Mouse (Mus musculus): Measurements from ENCODE around the gene Igdcc3.

The Igdcc3 gene

DNA sequence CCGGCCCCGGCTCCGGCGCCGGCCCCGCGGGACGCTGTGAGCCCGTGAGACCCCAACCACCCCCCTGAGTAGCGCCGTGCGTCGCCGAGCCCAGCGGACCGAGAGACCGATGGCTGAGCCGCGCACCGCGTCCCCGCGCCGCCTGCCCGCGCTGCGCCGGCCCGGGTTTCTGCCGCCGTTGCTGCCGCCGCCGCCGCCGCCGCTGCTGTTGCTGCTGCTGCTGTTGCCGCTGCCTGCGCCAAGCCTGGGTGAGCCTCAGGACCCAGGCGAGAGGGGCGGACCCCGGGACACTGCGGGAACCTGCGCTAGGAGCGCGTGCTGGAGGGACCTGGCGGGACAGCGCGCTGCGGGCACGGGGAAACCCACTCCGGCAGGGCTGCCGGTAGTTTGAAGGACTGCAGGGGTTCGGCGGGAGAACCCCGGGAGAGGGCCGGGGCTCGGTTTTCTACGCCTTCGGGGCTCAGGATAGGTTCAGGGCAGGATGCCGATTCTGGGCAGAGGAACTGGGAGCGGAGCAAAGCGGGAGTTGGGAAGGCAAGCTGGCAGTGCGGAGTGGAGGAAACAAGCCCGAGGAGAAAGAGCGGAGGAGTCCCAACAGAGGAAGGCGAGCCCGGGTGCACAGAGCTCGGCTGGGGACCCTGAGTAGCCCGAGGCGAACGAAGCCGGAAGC lies 452 bp downstream of the Igdcc3 start:
- DNase-seq: peak; percentile 57

DNA sequence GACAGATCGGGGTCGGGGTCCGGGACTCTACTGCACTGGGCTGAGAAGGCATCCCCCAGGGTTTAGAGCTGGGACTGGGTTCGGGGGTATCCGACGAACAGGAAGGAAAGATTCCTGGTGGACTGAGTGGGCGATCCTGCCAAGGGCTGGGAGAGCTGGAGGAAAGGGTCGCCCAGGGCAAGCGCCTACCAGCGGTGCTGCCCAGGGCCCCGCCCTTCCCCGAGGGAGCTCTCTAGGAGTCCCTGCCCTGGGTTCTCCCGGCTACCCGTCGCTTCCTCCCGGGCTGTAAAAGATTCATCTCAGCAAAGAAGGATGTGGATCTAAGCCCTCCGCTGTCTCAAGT lies 958 bp downstream of the Igdcc3 start:
- no peak for DNase-seq

DNA sequence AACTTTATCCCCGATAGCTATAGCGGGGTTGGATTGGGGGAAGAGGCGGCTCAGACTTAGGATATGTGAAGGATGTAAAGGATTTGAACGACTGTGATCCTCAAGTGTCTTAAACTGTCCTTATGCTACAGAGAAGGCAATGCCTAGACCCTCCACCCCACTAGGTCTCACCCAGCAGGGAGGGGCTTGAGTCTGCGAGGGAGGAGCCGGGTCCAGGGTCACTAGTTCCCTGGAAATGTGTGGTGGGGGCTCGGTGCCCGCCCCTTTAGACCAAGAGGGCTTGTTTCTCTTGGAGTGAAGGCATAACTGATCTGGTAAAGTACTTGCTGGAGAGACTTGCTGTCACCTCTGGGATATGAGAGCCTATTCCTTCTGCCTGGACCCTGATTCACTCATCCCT lies 1.4 kb downstream of the Igdcc3 start:
- no peak for DNase-seq

DNA sequence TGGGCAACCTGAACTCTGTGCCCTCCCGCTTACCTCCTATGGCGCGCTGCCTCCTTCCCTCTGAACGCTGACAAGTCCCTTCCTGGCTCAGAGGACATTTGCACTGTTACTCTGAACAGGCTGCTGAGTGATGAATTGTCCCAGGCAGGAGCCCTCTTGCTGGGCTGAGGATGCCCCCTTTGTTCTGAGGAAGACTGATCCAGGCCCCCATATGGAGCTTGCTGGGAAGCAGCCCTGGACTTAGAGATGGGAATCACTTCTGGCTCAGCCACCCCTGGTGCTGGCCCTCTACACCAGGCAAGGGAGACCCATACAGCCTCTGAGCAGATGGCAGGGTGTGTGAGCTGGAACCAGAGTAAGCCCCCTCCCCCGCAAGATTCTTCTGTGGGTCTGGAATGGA lies 5.0 kb downstream of the Igdcc3 start:
- no peak for DNase-seq

DNA sequence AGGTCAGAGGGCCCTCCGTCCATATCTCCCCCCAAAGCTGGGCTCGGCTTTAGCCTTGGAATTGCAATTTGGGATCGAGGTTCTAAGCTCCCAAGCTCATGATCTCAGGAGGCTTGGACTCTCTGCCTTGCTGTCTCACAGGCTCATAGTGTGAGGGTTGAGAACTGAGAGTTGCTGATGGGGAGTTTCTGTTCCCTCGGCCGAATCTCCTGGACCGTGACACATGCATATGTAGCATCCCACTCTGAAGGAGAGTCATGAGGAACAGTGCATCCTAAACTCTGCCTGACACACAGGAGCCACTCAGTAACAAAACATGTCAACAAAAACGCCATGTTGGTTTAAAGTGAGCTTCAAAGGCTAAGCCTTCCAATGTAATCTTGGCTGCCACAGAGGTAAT lies 7.5 kb downstream of the Igdcc3 start:
- DNase-seq: no peak

DNA sequence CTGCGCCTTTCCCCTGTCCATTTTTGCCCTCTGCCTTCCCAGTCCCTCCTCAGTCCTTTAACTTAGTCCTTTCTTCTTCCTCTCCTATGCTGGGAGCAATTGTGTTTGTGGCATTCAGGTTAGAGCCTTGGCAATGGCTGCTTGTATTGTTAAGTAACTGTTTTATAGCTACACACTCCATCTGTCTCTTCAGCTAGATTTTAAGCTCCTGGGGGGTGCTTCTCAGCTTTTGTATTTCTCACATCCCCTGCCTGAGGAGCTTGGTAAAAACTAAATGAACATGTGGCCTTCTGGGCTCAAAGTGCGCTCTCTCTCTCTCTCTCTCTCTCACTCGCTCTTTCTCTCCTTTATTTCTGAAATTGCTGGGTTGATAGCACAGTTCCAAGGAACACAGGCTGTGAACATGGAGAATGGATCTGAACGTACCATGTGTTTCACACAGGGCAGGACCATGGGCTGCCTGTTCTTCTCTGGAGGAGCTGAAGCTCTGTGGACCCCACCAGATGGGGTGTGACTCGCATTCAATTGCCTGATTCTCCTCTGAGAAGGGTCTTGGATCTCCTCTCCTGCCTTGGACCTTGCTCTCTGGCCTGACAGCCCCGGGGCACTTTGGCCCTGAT lies 11.8 kb downstream of the Igdcc3 start:
- DNase-seq: no peak

DNA sequence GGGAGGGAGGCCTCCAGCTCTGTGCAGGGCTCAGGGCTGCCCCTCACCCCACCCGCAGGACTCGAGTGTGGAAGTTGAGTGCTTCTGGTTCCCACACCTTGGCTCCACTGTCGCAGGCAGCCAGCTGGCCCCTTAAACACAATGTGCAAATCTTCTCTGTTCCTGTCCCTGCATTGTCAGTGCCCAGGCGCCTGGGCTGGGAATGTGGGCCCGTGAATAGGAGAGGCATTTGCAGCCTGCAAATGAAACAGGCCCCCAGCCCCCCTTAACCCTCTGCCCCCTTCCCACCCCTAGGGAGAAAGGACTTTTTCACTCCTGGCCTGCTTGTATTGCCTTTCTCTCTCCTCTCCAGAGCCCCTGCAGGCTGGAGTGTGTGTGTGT lies 12.3 kb downstream of the Igdcc3 start:
- no peak for DNase-seq

DNA sequence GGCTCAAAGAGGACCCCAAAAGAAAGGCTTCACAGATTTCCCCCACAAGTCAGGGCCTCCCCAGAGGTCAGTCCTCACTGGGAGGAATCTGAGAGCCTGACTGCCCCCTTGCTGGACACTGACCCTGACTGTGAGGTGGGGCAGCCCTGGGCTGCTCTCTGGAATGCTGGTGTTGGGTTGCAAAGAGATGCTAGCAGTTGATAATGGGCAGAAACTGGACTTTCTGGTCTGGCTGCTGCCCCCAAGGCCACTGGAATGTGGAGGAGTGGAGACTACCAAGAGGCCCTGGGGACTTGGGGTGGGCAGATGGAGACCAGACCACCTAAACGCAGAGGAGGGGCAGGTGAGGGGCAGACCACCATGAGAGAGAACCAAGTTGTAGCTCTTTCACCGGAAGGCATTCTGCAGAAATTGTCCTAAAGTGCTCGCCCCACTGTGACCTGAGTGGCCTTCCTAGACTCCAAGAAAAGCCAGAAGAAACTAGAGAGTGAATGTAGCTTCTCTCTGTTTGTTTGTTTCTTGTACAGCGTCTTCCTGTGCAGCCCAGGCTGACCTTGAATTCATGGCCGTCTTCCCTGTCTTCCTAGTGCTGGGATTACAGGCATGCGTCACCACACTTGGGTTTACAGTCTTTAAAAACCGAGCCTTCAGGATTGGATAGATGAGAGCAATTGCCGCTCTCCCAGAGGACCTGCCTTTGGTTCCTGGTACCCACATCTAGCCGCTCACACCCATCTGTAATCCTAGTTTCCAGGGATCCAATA lies 13.9 kb downstream of the Igdcc3 start:
- DNase-seq: no peak

DNA sequence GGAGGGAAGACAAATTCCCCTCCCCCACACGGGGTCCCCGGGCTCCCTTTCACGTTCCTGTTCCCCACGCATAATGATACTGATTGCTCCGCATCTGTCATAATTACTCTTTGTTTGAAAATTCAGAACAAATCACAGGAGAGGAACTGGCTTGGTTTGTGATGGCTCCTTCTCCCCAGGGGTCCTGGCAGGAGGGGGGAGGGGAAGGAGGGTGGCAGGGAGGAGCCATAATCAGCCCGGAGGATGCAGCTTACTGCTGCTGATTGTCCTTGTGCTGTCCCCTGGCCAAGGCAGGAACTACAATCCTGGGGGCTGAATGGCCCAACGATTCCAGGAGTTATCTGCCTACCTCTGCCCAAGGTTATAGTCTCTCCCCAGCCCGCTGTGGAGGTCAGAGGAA lies 15.6 kb downstream of the Igdcc3 start:
- DNase-seq: no peak

DNA sequence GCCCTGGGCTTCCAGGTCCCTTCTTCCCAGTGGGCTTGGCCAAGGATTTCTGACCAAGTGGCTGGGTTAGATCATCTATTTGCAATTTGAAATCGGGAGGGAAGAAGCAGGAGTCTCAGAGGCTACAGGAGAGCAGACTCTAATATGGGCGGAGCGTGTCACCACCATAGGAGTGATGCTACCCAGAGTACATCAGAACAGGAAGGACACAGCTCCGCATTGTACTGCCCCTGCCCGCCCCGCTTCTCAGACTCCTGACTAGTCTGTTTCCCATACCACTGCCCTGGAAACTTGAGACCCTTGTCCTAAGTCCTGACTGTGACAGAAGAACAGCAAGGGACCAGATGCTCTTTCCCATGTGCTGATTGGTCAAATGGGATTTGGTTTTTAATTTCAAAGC lies 16.6 kb downstream of the Igdcc3 start:
- no peak for DNase-seq

DNA sequence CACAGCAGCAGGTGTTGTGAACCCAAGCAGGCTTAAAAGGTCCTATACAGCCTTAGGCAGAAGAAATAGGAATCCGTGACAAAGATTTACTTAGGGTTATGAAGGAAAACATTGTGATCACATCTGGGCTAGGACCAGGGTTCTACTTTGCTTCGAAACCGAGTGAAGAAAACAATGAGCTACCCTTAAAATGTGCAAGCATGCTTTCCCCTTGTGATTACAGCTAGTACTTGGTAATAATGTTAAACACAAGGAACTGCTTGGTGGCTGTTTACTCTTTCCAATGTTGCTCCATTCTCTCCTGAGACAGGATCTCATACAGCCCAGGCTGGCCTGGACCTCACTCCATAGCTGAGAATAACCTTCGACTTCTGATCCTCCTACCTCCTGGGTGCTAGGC lies 20.2 kb downstream of the Igdcc3 start:
- no peak for DNase-seq

DNA sequence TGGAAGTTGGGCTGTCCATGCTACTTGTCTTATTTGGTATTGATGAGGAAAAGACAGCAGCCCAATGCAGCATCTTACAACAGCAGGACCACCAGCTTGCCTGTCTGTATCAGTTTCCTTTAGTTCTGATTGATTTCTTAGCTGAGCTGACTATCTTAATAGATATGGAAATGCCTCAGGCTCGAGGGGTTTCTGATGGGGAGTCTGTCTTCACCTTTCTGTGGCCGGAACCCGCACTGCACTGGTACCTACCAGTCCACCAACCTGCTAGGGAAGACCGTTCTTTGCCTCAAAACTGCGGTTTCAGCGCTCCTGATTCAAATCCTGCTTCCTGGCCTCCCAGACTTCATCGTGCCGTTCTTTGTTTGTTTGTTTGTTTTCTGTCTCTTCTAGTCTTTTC lies 20.9 kb downstream of the Igdcc3 start:
- no peak for DNase-seq

DNA sequence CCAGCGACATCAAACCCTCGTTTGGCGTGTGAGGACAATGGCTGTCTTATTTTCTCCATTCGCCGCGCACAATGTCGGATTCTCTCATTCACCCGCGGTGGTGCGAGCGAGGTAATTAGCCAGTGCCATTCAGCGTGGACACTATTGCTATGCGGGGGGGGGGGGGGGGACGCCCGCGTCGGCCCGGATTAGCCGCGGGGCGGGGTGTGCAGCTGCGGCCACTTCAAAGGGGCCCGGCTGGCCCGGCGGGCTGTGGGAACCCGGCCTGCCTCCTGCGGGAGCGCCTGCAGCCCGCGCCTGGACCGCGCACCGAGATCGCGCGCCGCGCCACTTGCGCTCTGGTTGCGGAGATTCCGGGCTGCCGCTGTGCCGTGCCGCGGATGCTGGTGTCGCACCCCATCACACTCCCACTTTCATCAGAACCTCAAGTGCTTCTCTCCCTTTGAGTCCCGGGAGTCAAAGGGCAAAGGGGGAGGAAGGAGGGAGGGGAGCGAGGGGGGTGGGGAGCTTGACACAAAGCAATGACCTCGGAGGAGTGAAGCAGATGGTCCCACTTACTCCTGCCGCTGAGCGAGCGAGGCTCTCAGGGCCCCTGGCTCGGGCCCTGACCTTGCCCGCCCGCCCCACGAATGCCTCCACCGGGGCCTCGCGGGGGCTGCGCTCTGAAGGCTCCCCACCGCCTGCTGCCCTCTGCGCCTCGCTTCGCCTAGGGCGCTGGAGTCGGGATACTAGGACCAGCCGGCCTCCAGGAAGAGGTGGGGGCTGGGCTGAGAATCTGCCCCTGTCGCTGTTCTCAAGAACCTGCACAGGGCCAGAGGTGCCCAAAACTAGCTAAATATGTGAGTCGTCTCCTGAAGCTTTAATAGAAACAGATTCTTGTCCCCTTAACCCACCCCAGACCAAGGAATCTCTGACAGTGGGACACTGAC lies 22.0 kb downstream of the Igdcc3 start:
- no peak for DNase-seq

DNA sequence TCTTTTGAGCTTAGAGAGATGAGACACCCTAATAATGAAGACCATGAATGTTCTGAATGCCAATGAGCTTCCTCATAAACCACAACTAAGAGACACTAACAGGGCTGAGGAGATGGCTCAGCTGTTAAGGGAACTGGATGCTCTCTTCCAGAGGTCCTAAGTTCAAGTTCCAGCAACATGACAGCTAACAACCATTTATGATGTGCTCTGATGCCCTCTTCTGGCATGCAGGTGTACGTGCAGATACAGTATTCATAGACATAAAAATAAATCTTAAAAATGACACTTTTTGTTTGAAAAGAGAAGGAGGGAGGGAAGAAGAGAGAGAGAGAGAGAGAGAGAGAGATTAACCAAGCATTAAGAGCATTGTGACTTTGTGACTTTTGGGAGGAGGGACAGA lies 23.9 kb downstream of the Igdcc3 start:
- DNase-seq: no peak

DNA sequence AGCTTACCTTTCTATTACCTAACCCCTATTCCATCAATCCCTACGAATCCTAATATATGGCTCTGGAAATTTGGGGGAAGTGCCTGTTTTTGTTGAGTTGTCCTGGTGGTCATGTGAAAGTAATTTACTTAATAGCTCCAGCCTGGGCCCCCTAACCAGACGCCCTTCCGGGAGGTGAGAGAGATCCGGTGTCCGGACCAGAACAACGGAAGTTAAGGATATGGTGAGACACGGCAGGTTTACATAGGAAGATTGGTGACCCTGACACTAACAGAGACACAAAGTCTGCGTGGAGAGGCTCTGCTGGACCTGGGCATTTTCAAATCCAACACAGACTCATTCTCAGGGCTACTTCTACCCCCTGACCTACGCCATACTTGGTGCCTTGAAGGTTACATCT lies 25.4 kb downstream of the Igdcc3 start:
- DNase-seq: no peak

DNA sequence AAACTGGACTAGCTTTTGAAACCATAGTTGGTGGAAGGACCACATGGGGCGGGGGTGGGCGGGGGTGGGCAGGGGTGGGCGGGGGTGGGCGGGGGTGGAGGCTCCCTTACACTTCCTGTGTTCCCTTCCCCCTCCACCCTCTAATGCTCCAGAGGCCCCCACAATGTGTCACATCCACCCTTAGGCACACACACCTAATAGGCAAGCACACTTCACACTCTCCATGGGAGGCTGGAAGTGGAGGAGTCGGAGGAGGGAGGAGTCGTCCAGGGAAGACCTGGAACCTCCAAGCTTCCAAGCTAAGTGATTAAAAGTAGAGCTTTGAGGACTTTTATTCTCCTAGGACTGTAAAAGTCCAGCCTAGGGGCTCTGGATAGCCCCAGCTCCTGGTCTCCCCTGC lies 27.5 kb downstream of the Igdcc3 start:
- no peak for DNase-seq

DNA sequence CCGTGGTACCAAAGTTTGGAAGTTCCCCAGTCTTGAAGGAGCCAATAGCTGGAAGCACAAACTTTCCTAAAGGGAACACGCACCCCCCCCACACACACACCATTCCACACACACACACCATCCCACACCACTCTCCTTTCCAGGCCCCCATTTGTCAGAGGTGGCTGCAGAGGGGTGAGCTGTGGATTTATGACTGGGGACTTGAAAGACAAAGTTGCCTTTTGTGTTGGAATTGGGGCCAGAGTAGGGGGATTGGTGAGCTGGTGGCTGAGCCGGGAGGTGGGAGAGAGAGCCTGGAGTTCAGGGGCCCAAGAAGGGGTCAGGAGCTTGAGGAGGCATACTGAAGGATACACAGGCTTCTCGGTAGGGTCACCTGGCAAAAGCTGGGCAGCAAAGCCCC lies 28.0 kb downstream of the Igdcc3 start:
- no peak for DNase-seq

DNA sequence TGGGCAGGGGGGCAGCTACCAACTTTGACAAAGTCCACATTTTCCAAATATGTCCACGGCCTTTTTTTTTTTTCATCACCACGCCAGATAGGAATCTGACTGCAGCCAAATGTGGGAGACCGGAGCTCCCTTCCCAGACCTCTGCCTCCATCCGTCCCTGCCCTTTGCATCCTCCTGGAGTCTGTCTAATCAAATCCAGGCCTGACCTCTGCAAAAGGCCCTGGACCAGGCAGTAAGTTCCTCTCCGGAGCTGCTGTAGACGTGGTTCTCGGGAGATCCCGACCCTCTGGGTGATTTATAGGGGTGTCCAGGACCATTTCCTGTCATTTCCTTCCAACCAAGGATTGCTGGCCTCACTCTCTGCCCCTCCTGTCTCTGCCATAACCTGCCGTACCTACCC lies 31.7 kb downstream of the Igdcc3 start:
- no peak for DNase-seq

DNA sequence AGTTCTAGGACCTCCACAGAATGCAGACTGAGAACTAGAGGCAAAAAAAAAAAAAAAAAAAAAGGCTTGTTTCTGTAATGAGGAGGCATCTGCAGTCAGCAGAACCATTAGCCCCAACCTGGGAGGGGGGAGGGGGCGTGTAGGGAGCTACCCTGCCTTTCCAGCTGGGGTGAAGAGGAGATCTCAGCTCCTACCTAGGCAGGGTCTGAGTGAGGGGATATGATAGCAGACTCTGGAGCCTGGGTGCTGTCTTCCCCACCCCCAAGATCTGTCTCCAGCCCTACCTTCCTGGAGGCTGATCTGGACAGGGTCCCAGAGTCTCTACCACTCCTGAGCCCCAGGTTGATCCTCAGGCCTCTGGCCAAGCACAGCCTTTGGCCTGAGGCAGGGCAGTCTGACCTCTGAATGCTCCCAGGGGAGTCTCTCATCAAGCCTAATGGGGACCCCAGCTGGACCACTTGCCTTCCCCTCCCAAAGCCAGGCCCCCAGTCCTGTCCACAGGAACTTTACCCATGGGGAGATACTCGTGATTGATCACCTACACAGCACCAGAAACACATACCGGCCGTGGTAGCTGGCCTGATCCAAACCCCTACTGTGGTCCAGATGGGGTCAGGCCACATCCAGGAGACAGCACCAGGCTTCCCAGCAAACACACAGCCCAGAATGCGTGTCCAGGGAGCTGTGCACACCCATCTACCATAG lies 34.4 kb downstream of the Igdcc3 start:
- DNase-seq: no peak

DNA sequence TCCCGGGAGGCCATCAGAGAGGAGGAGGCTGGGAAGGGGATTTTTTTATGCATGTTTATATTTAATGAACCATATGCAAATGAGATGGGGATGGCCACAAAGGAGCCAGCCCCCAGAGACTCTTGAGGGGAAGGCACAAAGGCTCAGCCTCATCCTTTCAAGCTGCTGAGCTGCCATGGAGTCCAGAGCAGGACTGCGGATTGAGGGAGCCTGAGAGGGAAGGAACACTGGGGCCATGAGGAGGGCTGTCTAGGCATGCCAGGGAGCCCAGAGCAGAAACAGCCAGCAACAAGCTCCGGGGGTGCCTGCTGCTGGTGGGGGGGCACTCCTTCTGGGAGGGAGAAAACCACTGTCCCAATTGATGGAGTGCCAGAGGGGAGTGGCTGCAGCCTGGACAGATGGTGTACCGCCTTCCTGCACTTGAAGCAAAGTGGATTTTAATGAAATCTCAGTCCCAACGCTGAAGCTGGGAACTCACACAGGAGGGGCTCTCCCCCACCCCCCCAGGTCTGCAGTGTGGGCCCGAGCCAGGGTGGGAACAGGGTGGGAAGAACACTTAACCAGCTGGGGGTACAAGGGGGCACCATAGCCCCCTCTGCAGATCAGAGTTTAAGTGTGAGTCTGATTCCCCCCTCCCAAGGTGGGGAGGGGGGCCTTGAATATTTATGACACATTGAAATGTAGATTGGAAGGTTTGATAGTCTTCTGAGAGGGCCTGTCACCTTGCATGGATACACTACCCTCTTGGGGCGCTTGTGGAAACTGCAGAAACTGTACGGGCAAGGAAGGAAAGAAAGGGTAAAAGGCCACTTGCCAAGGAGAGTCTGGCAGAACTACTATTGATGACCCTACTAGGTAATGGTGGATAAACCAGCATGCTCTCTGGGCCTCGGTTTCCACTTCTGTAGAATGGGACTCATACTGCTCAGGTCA lies 35.2 kb downstream of the Igdcc3 start:
- no peak for DNase-seq

DNA sequence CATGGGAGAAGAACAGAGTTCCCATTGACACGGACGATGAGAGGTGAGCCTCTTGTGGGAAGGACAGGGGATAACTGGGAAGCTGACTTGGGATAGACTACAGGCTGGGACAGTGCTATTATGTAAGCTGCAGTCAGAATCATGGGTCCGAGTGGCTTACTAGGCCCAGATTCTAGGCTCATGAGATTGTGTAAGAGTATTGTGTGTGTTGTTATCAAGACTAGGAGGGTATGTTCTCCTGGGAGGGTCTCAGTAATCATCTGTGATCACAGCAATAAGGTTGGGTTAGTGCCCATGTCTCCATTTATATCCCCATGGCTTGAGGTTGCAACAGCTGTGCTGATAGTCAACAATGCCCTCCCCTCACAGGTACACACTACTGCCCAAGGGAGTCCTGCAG lies 36.5 kb downstream of the Igdcc3 start:
- no peak for DNase-seq

DNA sequence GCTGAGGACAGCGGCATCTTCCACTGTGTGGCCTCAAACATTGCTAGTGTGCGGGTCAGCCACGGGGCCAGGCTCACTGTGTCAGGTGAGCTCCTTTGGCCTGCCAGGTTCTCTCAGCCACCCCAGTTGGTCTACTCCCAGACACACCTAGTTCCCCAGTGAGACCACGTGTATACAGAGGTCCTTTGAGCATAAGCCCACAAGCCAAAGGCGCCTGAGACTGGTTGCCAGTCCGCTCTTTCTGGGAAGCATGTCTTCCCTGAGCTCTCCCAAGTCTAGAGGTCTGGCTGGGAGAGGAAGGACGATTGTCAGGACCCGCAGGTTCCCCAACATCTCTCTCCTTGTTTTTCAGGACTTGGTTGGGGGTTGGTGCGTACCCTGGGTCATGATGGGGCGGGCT lies 36.9 kb downstream of the Igdcc3 start:
- DNase-seq: no peak
